31 mouse cellular contexts compared by ENCODE assay signal in the genomic region with DNA sequence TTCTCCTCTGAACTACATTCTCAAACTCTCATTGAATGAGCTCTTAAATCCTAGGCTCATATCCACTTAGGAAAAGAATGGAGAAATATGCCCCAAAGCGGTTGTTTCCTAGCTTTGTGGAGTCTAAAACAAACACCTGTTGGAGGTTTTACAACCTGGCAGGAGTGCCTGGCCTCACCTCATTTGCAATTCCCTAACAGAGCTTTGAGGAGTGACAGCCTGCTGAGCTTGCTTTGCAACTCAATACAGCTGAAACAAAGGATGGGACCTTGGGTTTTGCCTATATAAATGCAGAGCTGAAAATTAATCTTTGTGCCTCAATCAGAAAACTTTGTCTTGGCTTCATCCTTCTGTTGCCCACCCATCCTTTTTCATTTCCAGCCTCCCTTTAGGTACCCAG.
DNase-seq lines count a peak whose midpoint lies in the region; ATAC-seq and TF ChIP-seq lines count a peak whose summit lies in the region.
"Had no signal": no experiment of that assay in that cellular context is flagged by ENCODE, and none has a peak within 500 bp of the region (broad histone marks: within the 10 kb centered on the region; RNA-seq: fewer than 3 reads in every experiment).

No protein-coding gene starts in this region.

- DNase-seq in limb, embryonic 11.5 days (ENCODE audit: low spot score): peak; percentile 22
- DNase-seq in limb, embryonic 10.5 days (ENCODE audit: low spot score): no peak
- DNase-seq in R1 (ENCODE audit: low read depth, low spot score): peak; percentile 94
- peak; percentile 17 for DNase-seq in limb, embryonic 14.5 days (ENCODE audit: low spot score)
- DNase-seq in liver, postnatal 0 days: no peak
- DNase-seq in left cerebral cortex, postnatal 25 days (ENCODE audit: low spot score in 2 of 2): no peak
- DNase-seq: adrenal gland, adult 8-10 months; adrenal gland, postnatal 25 days; B cell, adult 2 months; cerebellum, adult 11-12 months; cerebellum, adult 8-10 months; cerebellum, postnatal 14 days; gastrocnemius, postnatal 10 days; gastrocnemius, postnatal 36 days; heart, postnatal 10 days; heart, postnatal 36 days; kidney, adult 11 months had no signal

- H3K4me1 ChIP-seq in limb, embryonic 11.5 days (ENCODE audit: control insufficient read depth, insufficient read depth, low read length): no peaks in the 10 kb centered on the region
- no peaks in the 10 kb centered on the region for H3K4me1 ChIP-seq in limb, embryonic 10.5 days
- no peaks in the 10 kb centered on the region for H3K4me1 ChIP-seq in limb, embryonic 14.5 days (ENCODE audit: control insufficient read depth, insufficient read depth, low read length)
- no peaks in the 10 kb centered on the region for H3K4me1 ChIP-seq in liver, postnatal 0 days (ENCODE audit: insufficient read depth)
- H3K4me1 ChIP-seq: embryonic facial prominence, embryonic 12.5 days; forebrain, embryonic 12.5 days; forebrain, embryonic 15.5 days; heart, embryonic 12.5 days; heart, embryonic 15.5 days; hindbrain, embryonic 10.5 days; hindbrain, embryonic 13.5 days; intestine, embryonic 15.5 days had no signal

- no peak for TF ChIP-seq EP300 in liver, postnatal 0 days (IDR thresholded peaks at IDR 0.05; ENCODE audit: low read depth)

- intact Hi-C loops in left cerebral cortex, postnatal 25 days (cut with DNase I): no loop called here

- H3K27me3 ChIP-seq in limb, embryonic 11.5 days (ENCODE audit: control insufficient read depth, insufficient read depth, low read length): no peaks in the 10 kb centered on the region
- H3K27me3 ChIP-seq in limb, embryonic 10.5 days (ENCODE audit: low read depth, poor library complexity, severe bottlenecking): no peaks in the 10 kb centered on the region
- no peaks in the 10 kb centered on the region for H3K27me3 ChIP-seq in limb, embryonic 14.5 days (ENCODE audit: control insufficient read depth, insufficient read depth, low read length)
- no peaks in the 10 kb centered on the region for H3K27me3 ChIP-seq in liver, postnatal 0 days (ENCODE audit: insufficient read depth, low read length)
- H3K27me3 ChIP-seq: CH12.LX; embryonic facial prominence, embryonic 12.5 days; forebrain, embryonic 12.5 days; forebrain, embryonic 15.5 days; heart, embryonic 12.5 days; heart, embryonic 15.5 days; hindbrain, embryonic 13.5 days; intestine, embryonic 15.5 days; Patski had no signal

- no peak for TF ChIP-seq POLR2A in limb, embryonic 14.5 days (IDR thresholded peaks at IDR 0.05; ENCODE audit: borderline replicate concordance, extremely low read depth, insufficient read depth, insufficient read length)

- no peak overlapping the region for H3K4me2 ChIP-seq in limb, embryonic 11.5 days (ENCODE audit: low read depth, severe bottlenecking)
- no peak overlapping the region for H3K4me2 ChIP-seq in limb, embryonic 14.5 days (replicated peaks; ENCODE audit: low read depth, low read length, severe bottlenecking)
- H3K4me2 ChIP-seq in liver, postnatal 0 days (ENCODE audit: low read depth, low read length): no peak overlapping the region
- H3K4me2 ChIP-seq: embryonic facial prominence, embryonic 12.5 days; forebrain, embryonic 12.5 days; forebrain, embryonic 15.5 days; heart, embryonic 12.5 days; heart, embryonic 15.5 days; hindbrain, embryonic 13.5 days; intestine, embryonic 15.5 days had no signal

- no peaks in the 10 kb centered on the region for H3K36me3 ChIP-seq in limb, embryonic 11.5 days (ENCODE audit: control insufficient read depth, insufficient read depth, low read length)
- H3K36me3 ChIP-seq in limb, embryonic 10.5 days: no peaks in the 10 kb centered on the region
- no peaks in the 10 kb centered on the region for H3K36me3 ChIP-seq in limb, embryonic 14.5 days (ENCODE audit: control insufficient read depth, insufficient read depth, low read length)
- no peaks in the 10 kb centered on the region for H3K36me3 ChIP-seq in liver, postnatal 0 days (replicated peaks; ENCODE audit: insufficient read depth, low read length)
- H3K36me3 ChIP-seq: embryonic facial prominence, embryonic 12.5 days; forebrain, embryonic 12.5 days; forebrain, embryonic 15.5 days; G1E; heart, embryonic 12.5 days; heart, embryonic 15.5 days; hindbrain, embryonic 10.5 days; hindbrain, embryonic 13.5 days; intestine, embryonic 15.5 days had no signal

- H3K4me3 ChIP-seq in limb, embryonic 11.5 days (ENCODE audit: low read depth, low read length): no peak overlapping the region
- no peak overlapping the region for H3K4me3 ChIP-seq in limb, embryonic 10.5 days
- H3K4me3 ChIP-seq in limb, embryonic 14.5 days (replicated peaks; ENCODE audit: low read length): no peak overlapping the region
- no peak overlapping the region for H3K4me3 ChIP-seq in liver, postnatal 0 days (ENCODE audit: low read depth, low read length)
- H3K4me3 ChIP-seq: embryonic facial prominence, embryonic 12.5 days; erythroblast, embryonic 14.5 days; forebrain, embryonic 12.5 days; forebrain, embryonic 15.5 days; heart, embryonic 12.5 days; heart, embryonic 15.5 days; hindbrain, embryonic 10.5 days; hindbrain, embryonic 13.5 days; intestine, embryonic 15.5 days had no signal

- ATAC-seq in limb, embryonic 11.5 days (ENCODE audit: insufficient number of reproducible peaks, low FRiP score, low TSS enrichment, low read depth): no peak
- ATAC-seq in limb, embryonic 14.5 days (ENCODE audit: low FRiP score, low read depth): no peak
- ATAC-seq in liver, postnatal 0 days: no peak
- ATAC-seq: activated CD4-positive, CD25-positive, alpha-beta regulatory T cell, adult 4 months; forebrain, embryonic 15.5 days; hindbrain, embryonic 16.5 days; intestine, embryonic 15.5 days; Patski had no signal

- 7% methylated on average over 1 of the region's 1 CpGs for WGBS in limb, embryonic 11.5 days
- 33% methylated on average over 1 of the region's 1 CpGs for WGBS in limb, embryonic 10.5 days
- 3% methylated on average over 1 of the region's 1 CpGs for WGBS in limb, embryonic 14.5 days
- WGBS in liver, postnatal 0 days (ENCODE audit: insufficient replicate concordance): 25% methylated on average over 1 of the region's 1 CpGs

- no peak for TF ChIP-seq CTCF in liver, postnatal 0 days (IDR thresholded peaks at IDR 0.05; ENCODE audit: low read depth)

- H3K27ac ChIP-seq in limb, embryonic 11.5 days (replicated peaks; ENCODE audit: low read depth, low read length): no peak overlapping the region
- H3K27ac ChIP-seq in limb, embryonic 10.5 days: no peak overlapping the region
- H3K27ac ChIP-seq in limb, embryonic 14.5 days (replicated peaks; ENCODE audit: low read depth, low read length): no peak overlapping the region
- H3K27ac ChIP-seq in liver, postnatal 0 days (ENCODE audit: low read depth): no peak overlapping the region
- H3K27ac ChIP-seq: embryonic facial prominence, embryonic 12.5 days; forebrain, embryonic 12.5 days; forebrain, embryonic 15.5 days; heart, embryonic 15.5 days; hindbrain, embryonic 10.5 days; hindbrain, embryonic 13.5 days; intestine, embryonic 15.5 days had no signal

- no peaks in the 10 kb centered on the region for H3K9me3 ChIP-seq in limb, embryonic 11.5 days (ENCODE audit: control insufficient read depth, low read length)
- no peaks in the 10 kb centered on the region for H3K9me3 ChIP-seq in limb, embryonic 10.5 days (replicated peaks)
- H3K9me3 ChIP-seq in limb, embryonic 14.5 days (ENCODE audit: control insufficient read depth, low read length): no peaks in the 10 kb centered on the region
- peaks cover 2% of the 10 kb centered on the region; the same call in 1 of the 2 replicates for H3K9me3 ChIP-seq in liver, postnatal 0 days (ENCODE audit: low read length)
- H3K9me3 ChIP-seq: embryonic facial prominence, embryonic 12.5 days; forebrain, embryonic 12.5 days; forebrain, embryonic 15.5 days; G1E; heart, embryonic 12.5 days; heart, embryonic 15.5 days; hindbrain, embryonic 13.5 days; intestine, embryonic 15.5 days had no signal

- no peak overlapping the region for H3K9ac ChIP-seq in limb, embryonic 11.5 days (ENCODE audit: low read length)
- H3K9ac ChIP-seq in limb, embryonic 14.5 days (ENCODE audit: low read depth, low read length, severe bottlenecking): no peak overlapping the region
- H3K9ac ChIP-seq in liver, postnatal 0 days (replicated peaks): no peak overlapping the region
- H3K9ac ChIP-seq: embryonic facial prominence, embryonic 12.5 days; forebrain, embryonic 12.5 days; forebrain, embryonic 15.5 days; heart, embryonic 12.5 days; heart, embryonic 15.5 days; hindbrain, embryonic 13.5 days; intestine, embryonic 15.5 days had no signal

Comparison
In these comparisons a context has a peak if more than half of its experiments do, and no peak if none do; other contexts are left out.
1. DNase-seq: peak in limb, embryonic 11.5 days (single experiment), R1 (single experiment) and limb, embryonic 14.5 days (single experiment); none in limb, embryonic 10.5 days (single experiment), liver, postnatal 0 days (single experiment) and left cerebral cortex, postnatal 25 days (0 of 2).